Mouse (Mus musculus) neural tube, embryonic 12.5 days (tissue): Measurements from ENCODE around the gene Elk3. TPM values are rescaled to one million over a fixed set of nuclear protein-coding genes. Genes with fewer than 3 reads are reported as not detected.

Source experiments
- ATAC-seq: fragments of 200-750 bp; cut with Nextera tagmentation; 2 replicates; pipeline ENCODE4 v1.8.0; 2017; ENCODE audit warnings: low read depth, mild to moderate bottlenecking, moderate TSS enrichment, moderate library complexity; ENCODE audit not compliant: low FRiP score
- H3K27ac ChIP-seq: fragments of 300-500 bp; sonication (generic); 2 replicates; pipeline ENCODE4 v1.5.1; 2016
- H3K27me3 ChIP-seq: fragments of 300-500 bp; sonication (generic); replicated peaks from 2 replicates; pipeline ENCODE4 v1.6.1; 2016; ENCODE audit warnings: mild to moderate bottlenecking
- H3K36me3 ChIP-seq: fragments of 300-500 bp; sonication (generic); 2 replicates; pipeline ENCODE4 v1.6.1; 2016; ENCODE audit warnings: mild to moderate bottlenecking
- H3K4me1 ChIP-seq: fragments of 300-500 bp; sonication (generic); 2 replicates; pipeline ENCODE4 v1.6.1; 2016
- H3K4me2 ChIP-seq: fragments of 300-500 bp; sonication (generic); replicated peaks from 2 replicates; pipeline ENCODE4 v1.6.1; 2016; ENCODE audit warnings: mild to moderate bottlenecking
- H3K4me3 ChIP-seq: fragments of 300-500 bp; sonication (generic); 2 replicates; pipeline ENCODE4 v1.5.1; 2016
- H3K9ac ChIP-seq: fragments of 300-500 bp; sonication (generic); 2 replicates; pipeline ENCODE4 v1.6.1; 2016; ENCODE audit warnings: mild to moderate bottlenecking
- H3K9me3 ChIP-seq: fragments of 300-500 bp; sonication (generic); 2 replicates; pipeline ENCODE4 v1.6.1; 2016; ENCODE audit warnings: mild to moderate bottlenecking
- WGBS: fragments of 180-500 bp; shearing (Covaris S2); methylation state at CpG from one replicate; pipeline ENCODE4 v1.1.7; 2016; 5-methylcytosine and 5-hydroxymethylcytosine counted together
- polyA plus RNA-seq: library from polyadenylated mRNA; unstranded; fragments of >200 nt; fragmentation: Nextera tagmentation; extraction: Ambion mirVana; gene quantifications from 2 replicates; pipeline ENCODE4 v1.2.1, GENCODE M21; 2016

Elk3 gene
- polyA plus RNA-seq, 1 experiment from 2014 or later, result 21.3 TPM

- Histone ChIP-seq H3K9ac (no peak overlapping the region), H3K36me3 (no peaks in the 10 kb centered on the region), H3K4me1 (0 out of 2 replicates have a peak, but pooled peaks cover 1% of the 10 kb centered on the region), H3K4me3 (no peak overlapping the region), H3K4me2 (no peak overlapping the region), H3K27me3 (no peaks in the 10 kb centered on the region), H3K9me3 (no peaks in the 10 kb centered on the region), H3K27ac (no peak overlapping the region)
- 92% methylated on average over 6 of the region's 6 CpGs for WGBS
- ATAC-seq, result no peak
Measured at GRCm38 (mm10) chr10:93327187-93327586, 16.3 kb upstream of the Elk3 start.

GRCm38 (mm10) chr10:93326741-93327100 lies 15.8 kb upstream of the Elk3 start:
- H3K4me1 ChIP-seq, result no peaks in the 10 kb centered on the region
- H3K27ac ChIP-seq, result no peak overlapping the region
- 81% methylated on average over 8 of the region's 8 CpGs for WGBS
- no peaks in the 10 kb centered on the region for H3K9me3 ChIP-seq
- no peak overlapping the region for H3K9ac ChIP-seq
- H3K27me3 ChIP-seq, result no peaks in the 10 kb centered on the region
- H3K4me3 ChIP-seq, result no peak overlapping the region
- H3K36me3 ChIP-seq, result no peaks in the 10 kb centered on the region
- no peak for ATAC-seq
- H3K4me2 ChIP-seq, result no peak overlapping the region

GRCm38 (mm10) chr10:93325804-93326740 lies 15.1 kb upstream of the Elk3 start:
- Histone ChIP-seq H3K27me3 (no peaks in the 10 kb centered on the region), H3K4me3 (no peak overlapping the region), H3K9ac (no peak overlapping the region), H3K4me1 (no peaks in the 10 kb centered on the region), H3K27ac (no peak overlapping the region), H3K4me2 (no peak overlapping the region), H3K9me3 (no peaks in the 10 kb centered on the region), H3K36me3 (no peaks in the 10 kb centered on the region)
- no peak for ATAC-seq
- 77% methylated on average over 12 of the region's 12 CpGs for WGBS

- 75% methylated on average over 3 of the region's 3 CpGs for WGBS
- no peak for ATAC-seq
Measured at GRCm38 (mm10) chr10:93325369-93325768, 14.4 kb upstream of the Elk3 start.

GRCm38 (mm10) chr10:93324438-93324837 lies 13.5 kb upstream of the Elk3 start:
- H3K27me3 ChIP-seq, result no peaks in the 10 kb centered on the region
- no peak overlapping the region for H3K27ac ChIP-seq
- no peak overlapping the region for H3K4me2 ChIP-seq
- no peaks in the 10 kb centered on the region for H3K9me3 ChIP-seq
- no peak overlapping the region for H3K9ac ChIP-seq
- no peaks in the 10 kb centered on the region for H3K4me1 ChIP-seq
- WGBS, result 91% methylated on average over 2 of the region's 2 CpGs
- no peaks in the 10 kb centered on the region for H3K36me3 ChIP-seq
- no peak overlapping the region for H3K4me3 ChIP-seq
- no peak for ATAC-seq

More at GRCm38 (mm10) chr10:93325369-93325768, 14.4 kb upstream of the Elk3 start:
- Histone ChIP-seq H3K4me3 (no peak overlapping the region), H3K27ac (no peak overlapping the region), H3K27me3 (no peaks in the 10 kb centered on the region), H3K4me1 (no peaks in the 10 kb centered on the region), H3K4me2 (no peak overlapping the region), H3K9ac (no peak overlapping the region), H3K9me3 (no peaks in the 10 kb centered on the region), H3K36me3 (no peaks in the 10 kb centered on the region)

- H3K4me2 ChIP-seq, result no peak overlapping the region
- H3K4me1 ChIP-seq, result no peaks in the 10 kb centered on the region
- no peaks in the 10 kb centered on the region for H3K27me3 ChIP-seq
- no peaks in the 10 kb centered on the region for H3K9me3 ChIP-seq
- WGBS, result 95% methylated on average over 2 of the region's 2 CpGs
- no peak overlapping the region for H3K4me3 ChIP-seq
- no peaks in the 10 kb centered on the region for H3K36me3 ChIP-seq
- ATAC-seq, result no peak
- no peak overlapping the region for H3K9ac ChIP-seq
- no peak overlapping the region for H3K27ac ChIP-seq
Measured at GRCm38 (mm10) chr10:93323659-93324058, 12.7 kb upstream of the Elk3 start.

GRCm38 (mm10) chr10:93321763-93322162 lies 10.8 kb upstream of the Elk3 start:
- no peak overlapping the region for H3K9ac ChIP-seq
- no peaks in the 10 kb centered on the region for H3K27me3 ChIP-seq
- H3K27ac ChIP-seq, result no peak overlapping the region

GRCm38 (mm10) chr10:93320148-93320547 lies 9.2 kb upstream of the Elk3 start:
- Histone ChIP-seq H3K9me3 (no peaks in the 10 kb centered on the region), H3K36me3 (no peaks in the 10 kb centered on the region), H3K27me3 (no peaks in the 10 kb centered on the region), H3K9ac (no peak overlapping the region), H3K27ac (no peak overlapping the region), H3K4me2 (no peak overlapping the region), H3K4me3 (no peak overlapping the region), H3K4me1 (no peaks in the 10 kb centered on the region)
- no peak for ATAC-seq
- 76% methylated on average over 4 of the region's 4 CpGs for WGBS

More at GRCm38 (mm10) chr10:93321763-93322162, 10.8 kb upstream of the Elk3 start:
- Histone ChIP-seq H3K9me3 (no peaks in the 10 kb centered on the region), H3K4me3 (no peak overlapping the region), H3K4me2 (no peak overlapping the region), H3K4me1 (no peaks in the 10 kb centered on the region), H3K36me3 (no peaks in the 10 kb centered on the region)
- no peak for ATAC-seq

GRCm38 (mm10) chr10:93319526-93320063 lies 8.7 kb upstream of the Elk3 start:
- WGBS, result 73% methylated on average over 7 of the region's 7 CpGs
- H3K27ac ChIP-seq, result no peak overlapping the region
- H3K9ac ChIP-seq, result no peak overlapping the region
- H3K4me1 ChIP-seq, result no peaks in the 10 kb centered on the region
- H3K36me3 ChIP-seq, result no peaks in the 10 kb centered on the region
- ATAC-seq, result no peak
- no peaks in the 10 kb centered on the region for H3K9me3 ChIP-seq
- no peak overlapping the region for H3K4me3 ChIP-seq
- no peak overlapping the region for H3K4me2 ChIP-seq
- H3K27me3 ChIP-seq, result no peaks in the 10 kb centered on the region

GRCm38 (mm10) chr10:93316909-93317308 lies 6.0 kb upstream of the Elk3 start:
- WGBS, result 62% methylated on average over 6 of the region's 6 CpGs
- Histone ChIP-seq H3K36me3 (no peaks in the 10 kb centered on the region), H3K9me3 (no peaks in the 10 kb centered on the region)

GRCm38 (mm10) chr10:93311576-93311975 lies 641 bp upstream of the Elk3 start:
- H3K9ac ChIP-seq, result no peak overlapping the region
- H3K4me2 ChIP-seq, result peak overlapping the region; percentile 83
- no peak overlapping the region for H3K27ac ChIP-seq
- no peak overlapping the region for H3K4me3 ChIP-seq
- no peak for ATAC-seq
- WGBS, result 2% methylated on average over 4 of the region's 4 CpGs
- no peaks in the 10 kb centered on the region for H3K36me3 ChIP-seq
- no peaks in the 10 kb centered on the region for H3K9me3 ChIP-seq
- peaks cover 3% of the 10 kb centered on the region; the same call in 1 of the 2 replicates for H3K27me3 ChIP-seq
- peaks cover 8% of the 10 kb centered on the region for H3K4me1 ChIP-seq

More at GRCm38 (mm10) chr10:93316909-93317308, 6.0 kb upstream of the Elk3 start:
- Histone ChIP-seq H3K4me3 (no peak overlapping the region), H3K4me1 (no peaks in the 10 kb centered on the region), H3K27ac (no peak overlapping the region), H3K4me2 (no peak overlapping the region), H3K9ac (no peak overlapping the region), H3K27me3 (peaks cover 3% of the 10 kb centered on the region; the same call in 1 of the 2 replicates)
- ATAC-seq, result no peak

- under 1% methylated on average over 43 of the region's 43 CpGs for WGBS
- peak overlapping the region; percentile 78 for H3K9ac ChIP-seq
- H3K4me2 ChIP-seq, result peak overlapping the region; percentile 83
- H3K4me1 ChIP-seq, result peaks cover 8% of the 10 kb centered on the region
- H3K36me3 ChIP-seq, result no peaks in the 10 kb centered on the region
- peak overlapping the region; percentile 55 for H3K4me3 ChIP-seq
- no peaks in the 10 kb centered on the region for H3K9me3 ChIP-seq
- peaks cover 3% of the 10 kb centered on the region; the same call in 1 of the 2 replicates for H3K27me3 ChIP-seq
- ATAC-seq, result peak; percentile 54; the same call in 1 of the 2 replicates
- H3K27ac ChIP-seq, result peak overlapping the region; percentile 42; the same call in 1 of the 2 replicates
Measured at GRCm38 (mm10) chr10:93309934-93310621, 857 bp downstream of the Elk3 start.
